Mouse (Mus musculus) heart, postnatal 0 days (tissue): ENCODE results near the gene Rassf5.
"Not testable (repeated sequence)": the region's sequence is repeated elsewhere in the genome, so short reads cannot be mapped to it uniquely, and the experiment has no call there.

ENCODE experiments used
- CTCF ChIP-seq: IDR thresholded peaks from 2 replicates; pipeline ENCODE4 v1.5.1; 2016; ENCODE audit warnings: antibody characterized with exemption, control low read depth, low read depth
- EP300 ChIP-seq: IDR thresholded peaks from 2 replicates; pipeline ENCODE4 v1.6.1; 2016; ENCODE audit warnings: antibody characterized with exemption, low read depth

DNA sequence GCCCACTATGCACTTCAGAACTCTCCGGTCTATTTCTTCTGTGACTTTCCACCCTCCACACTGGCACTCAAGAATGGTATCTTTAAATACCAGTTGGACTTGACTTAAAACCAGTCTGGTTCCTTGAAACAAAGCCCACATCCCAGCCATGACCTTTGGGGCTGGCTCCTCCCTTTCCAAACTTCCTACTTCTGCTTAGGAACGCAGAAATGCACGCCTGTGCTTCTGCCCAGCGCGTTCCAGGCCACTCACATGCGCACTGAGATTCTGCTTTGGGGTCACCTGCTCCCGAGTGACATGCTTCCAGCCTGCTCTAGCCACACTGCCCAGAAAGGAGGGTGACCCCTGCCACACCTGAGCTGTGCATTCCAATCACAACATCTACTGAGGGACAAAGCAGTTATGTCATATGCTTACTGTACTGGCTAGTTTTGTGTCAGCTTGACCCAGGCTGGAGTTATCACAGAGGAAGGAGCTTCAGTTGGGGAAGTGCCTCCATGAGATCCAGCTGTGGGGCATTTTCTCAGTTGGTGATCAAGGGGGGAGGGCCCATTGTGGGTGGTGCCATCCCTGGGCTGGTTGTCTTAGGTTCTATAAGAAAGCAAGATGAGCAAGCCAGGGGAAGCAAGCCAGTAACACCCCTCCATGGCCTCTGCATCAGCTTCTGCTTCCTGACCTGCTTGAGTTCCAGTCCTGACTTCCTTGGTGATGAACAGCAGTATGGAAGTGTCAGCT is 7.6 kb upstream of the Rassf5 start:
- not testable (repeated sequence) for TF ChIP-seq CTCF, EP300
